Mouse (Mus musculus) CH12.LX (cell line): ENCODE data around the gene Ap1g1. TPM values are rescaled to one million over a fixed set of nuclear protein-coding genes. Genes with fewer than 3 reads are reported as not detected.

Experiments used
- DNase-seq: peaks from one replicate; pipeline ENCODE4 v3.0.0-alpha.2; 2013; ENCODE audit errors: extremely low read depth
- H3K27ac ChIP-seq: 2 replicates; pipeline ENCODE4 v1.5.1; 2012; ENCODE audit warnings: low read depth, mild to moderate bottlenecking, control low read depth, moderate library complexity; ENCODE audit not compliant: insufficient read depth
- H3K27me3 ChIP-seq: replicated peaks from 2 replicates; pipeline ENCODE3; 2012; ENCODE audit warnings: inconsistent platforms
- H3K36me3 ChIP-seq, 2 experiments: replicated peaks in 1 of 2; 2 replicates each; pipeline versions ENCODE3 to v1.6.1; 2012; ENCODE audit warnings: inconsistent platforms in 1 of 2, low read length in 1 of 2, mild to moderate bottlenecking in 1 of 2, mixed read lengths in 1 of 2, moderate library complexity in 1 of 2; ENCODE audit not compliant: control insufficient read depth in 1 of 2, insufficient read depth in 1 of 2
- H3K4me1 ChIP-seq, 2 experiments: 2 replicates each; pipeline ENCODE4 v1.6.1; 2012; ENCODE audit warnings: inconsistent platforms in 1 of 2, moderate library complexity in 1 of 2; ENCODE audit not compliant: insufficient read depth in 2 of 2, control insufficient read depth in 1 of 2
- H3K4me2 ChIP-seq: 2 replicates; pipeline ENCODE4 v1.6.1; 2012; ENCODE audit warnings: low read depth, mild to moderate bottlenecking, control low read depth; ENCODE audit not compliant: poor library complexity, insufficient read depth, severe bottlenecking
- H3K4me3 ChIP-seq, 3 experiments: fragments of 150-350 bp in 1 of 3; sonication (generic) in 1 of 3; replicated peaks in 1 of 3; 2 replicates each; pipeline versions ENCODE3 to v1.5.1; 2011 to 2012; ENCODE audit warnings: low read depth in 2 of 3, low read length in 2 of 3, mild to moderate bottlenecking in 2 of 3, moderate library complexity in 2 of 3, control low read depth in 1 of 3, improper control_type of control experiment in 1 of 3, inconsistent platforms in 1 of 3, mixed read lengths in 1 of 3; ENCODE audit not compliant: poor library complexity in 1 of 3
- H3K79me2 ChIP-seq: replicated peaks from 2 replicates; pipeline ENCODE4 v1.6.1; 2012; ENCODE audit warnings: mild to moderate bottlenecking, moderate library complexity; ENCODE audit not compliant: control insufficient read depth, poor library complexity, insufficient read depth, severe bottlenecking; ENCODE audit errors: extremely low read depth
- H3K9ac ChIP-seq: 2 replicates; pipeline ENCODE4 v1.6.1; 2012; ENCODE audit warnings: low read depth, mild to moderate bottlenecking, control low read depth, moderate library complexity; ENCODE audit not compliant: insufficient read depth
- H3K9me3 ChIP-seq: replicated peaks from 2 replicates; pipeline ENCODE3; 2012; ENCODE audit warnings: low read length, inconsistent platforms, mixed read lengths
- CHD1 ChIP-seq: IDR thresholded peaks from 2 replicates; pipeline ENCODE4 v1.6.1; 2012; ENCODE audit warnings: low read depth, low read length, improper control_type of control experiment, inconsistent platforms
- CHD2 ChIP-seq: IDR thresholded peaks from 2 replicates; pipeline ENCODE4 v1.6.1; 2011; ENCODE audit warnings: low read length, improper control_type of control experiment
- E2F4 ChIP-seq: IDR thresholded peaks from 2 replicates; pipeline ENCODE4 v1.6.1; 2011; ENCODE audit warnings: low read depth, low read length, improper control_type of control experiment; ENCODE audit not compliant: insufficient replicate concordance
- ELF1 ChIP-seq: IDR thresholded peaks from 2 replicates; pipeline ENCODE4 v1.6.1; 2014; ENCODE audit warnings: low read depth, mild to moderate bottlenecking, inconsistent platforms, low read length, improper control_type of control experiment
- GABPA ChIP-seq: IDR thresholded peaks from 2 replicates; pipeline ENCODE4 v1.6.1; 2012; ENCODE audit warnings: low read depth, low read length, improper control_type of control experiment, inconsistent platforms; ENCODE audit not compliant: insufficient replicate concordance
- HCFC1 ChIP-seq: IDR thresholded peaks from 2 replicates; pipeline ENCODE4 v1.6.1; 2012; ENCODE audit warnings: low read depth, mild to moderate bottlenecking, inconsistent platforms, low read length, improper control_type of control experiment
- IRF4 ChIP-seq: IDR thresholded peaks from 2 replicates; pipeline ENCODE4 v1.6.1; 2014; ENCODE audit warnings: low read depth, mild to moderate bottlenecking, inconsistent platforms, low read length, improper control_type of control experiment
- JUN ChIP-seq: IDR thresholded peaks from 2 replicates; pipeline ENCODE4 v1.6.1; 2011; ENCODE audit warnings: low read depth, mild to moderate bottlenecking, low read length, improper control_type of control experiment, moderate library complexity; ENCODE audit not compliant: insufficient read depth
- JUND ChIP-seq: conservative IDR thresholded peaks from 2 replicates; pipeline ENCODE4 v1.6.1; 2011; ENCODE audit warnings: low read depth, low read length, improper control_type of control experiment
- KAT2A ChIP-seq: IDR thresholded peaks from 2 replicates; pipeline ENCODE4 v1.6.1; 2012; ENCODE audit warnings: low read length, improper control_type of control experiment, inconsistent platforms; ENCODE audit not compliant: insufficient replicate concordance
- MAX ChIP-seq: IDR thresholded peaks from 2 replicates; pipeline ENCODE4 v1.6.1; 2011; ENCODE audit warnings: low read length, improper control_type of control experiment
- MAZ ChIP-seq: IDR thresholded peaks from 2 replicates; pipeline ENCODE4 v1.6.1; 2012; ENCODE audit warnings: low read depth, mild to moderate bottlenecking, inconsistent platforms, low read length, improper control_type of control experiment, moderate library complexity
- MEF2A ChIP-seq: IDR thresholded peaks from 2 replicates; pipeline ENCODE4 v1.6.1; 2014; ENCODE audit warnings: low read depth, mild to moderate bottlenecking, inconsistent platforms, low read length, improper control_type of control experiment, borderline replicate concordance
- MXI1 ChIP-seq: IDR thresholded peaks from 2 replicates; pipeline ENCODE4 v1.6.1; 2011; ENCODE audit warnings: mild to moderate bottlenecking, low read depth, low read length, improper control_type of control experiment
- POLR2A ChIP-seq: IDR thresholded peaks from 2 replicates; pipeline ENCODE4 v1.6.1; 2011; ENCODE audit warnings: low read depth, mild to moderate bottlenecking, improper control_type of control experiment, low read length
- POLR2AphosphoS2 ChIP-seq: IDR thresholded peaks from 2 replicates; pipeline ENCODE4 v1.6.1; 2011; ENCODE audit warnings: low read depth, low read length, improper control_type of control experiment
- RCOR1 ChIP-seq: conservative IDR thresholded peaks from 2 replicates; pipeline ENCODE4 v1.6.1; 2012; ENCODE audit warnings: low read depth, mild to moderate bottlenecking, inconsistent platforms, low read length, improper control_type of control experiment
- SIN3A ChIP-seq: IDR thresholded peaks from 2 replicates; pipeline ENCODE4 v1.6.1; 2012; ENCODE audit warnings: low read length, improper control_type of control experiment, inconsistent platforms
- TCF12 ChIP-seq: IDR thresholded peaks from 2 replicates; pipeline ENCODE4 v1.6.1; 2014; ENCODE audit warnings: low read depth, mild to moderate bottlenecking, inconsistent platforms, low read length, improper control_type of control experiment
- UBTF ChIP-seq: IDR thresholded peaks from 2 replicates; pipeline ENCODE4 v1.6.1; 2012; ENCODE audit warnings: low read depth, mild to moderate bottlenecking, inconsistent platforms, low read length, improper control_type of control experiment, moderate library complexity
- USF1 ChIP-seq: IDR thresholded peaks from 2 replicates; pipeline ENCODE4 v1.6.1; 2014; ENCODE audit warnings: low read depth, mild to moderate bottlenecking, inconsistent platforms, low read length, improper control_type of control experiment
- USF2 ChIP-seq: conservative IDR thresholded peaks from 2 replicates; pipeline ENCODE4 v1.6.1; 2011; ENCODE audit warnings: low read depth, low read length, improper control_type of control experiment
- ZKSCAN1 ChIP-seq: IDR thresholded peaks from 2 replicates; pipeline ENCODE4 v1.6.1; 2012; ENCODE audit warnings: low read depth, inconsistent platforms, low read length, improper control_type of control experiment, borderline replicate concordance
- ZNF384 ChIP-seq: IDR thresholded peaks from 2 replicates; pipeline ENCODE4 v1.6.1; 2012; ENCODE audit warnings: low read depth, low read length, improper control_type of control experiment, inconsistent platforms
- dilution Hi-C: fragments of 300-500 bp; cut with MboI; formaldehyde crosslinking; loops from 2 replicates; pipeline ENCODE4 v1.14.3; 2020; ENCODE audit warnings: low sequenced_read_pairs; ENCODE audit not compliant: extremely low pct_unique_long_range_greater_than_20kb, extremely low pct_ligation_motif_present
- in situ Hi-C: fragments of 300-500 bp; cut with MboI; formaldehyde crosslinking; loops from 3 replicates; pipeline ENCODE4 v1.14.3; 2019; ENCODE audit warnings: low sequenced_read_pairs, low pct_ligation_motif_present, low pct_unique_long_range_greater_than_20kb, mixed read lengths
- polyA plus RNA-seq: library from polyadenylated mRNA; unstranded; fragments of >175 nt; gene quantifications from 2 replicates; pipeline ENCODE4 v1.2.1, GENCODE M21; 2012; ENCODE audit warnings: low read depth; ENCODE audit not compliant: insufficient read length
- total RNA-seq, 2 experiments: library from RNA; depleted of rRNA; stranded (reverse); fragments of 300-350 nt in 1 of 2; fragments of >200 nt in 1 of 2; gene quantifications; 2 replicates each; pipeline ENCODE4 v1.2.3; 2012 to 2014

Ap1g1 gene
- total and polyA plus RNA-seq, 3 experiments: 29.5 to 60.4 (median 40.8) TPM

DNA sequence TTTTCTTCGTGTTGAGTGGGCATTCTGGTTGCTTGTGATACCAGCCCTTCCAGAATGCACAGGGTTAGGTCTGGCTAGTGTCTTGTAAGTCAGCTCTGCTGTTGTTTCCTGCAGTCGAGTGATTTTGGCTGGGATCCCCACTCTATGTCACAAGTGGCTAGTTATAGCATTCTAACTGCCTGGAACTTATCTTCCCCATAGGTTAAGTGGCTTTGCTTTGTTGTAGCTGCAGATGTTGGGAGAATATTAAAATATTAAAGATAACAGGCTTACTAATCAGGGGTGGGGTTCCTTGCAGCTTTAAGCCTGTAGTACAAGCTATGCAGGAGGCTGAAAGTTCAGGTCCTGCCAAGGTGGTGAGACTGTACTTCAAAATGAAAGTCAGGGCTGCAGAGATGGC lies 69.5 kb downstream of the Ap1g1 start:
- DNase-seq: no peak
- no peak overlapping the region for H3K9ac ChIP-seq
- no peak overlapping the region for H3K4me2 ChIP-seq
- peaks cover 49 to 84% of the 10 kb centered on the region in 2 experiments for H3K36me3 ChIP-seq
- H3K27ac ChIP-seq: no peak overlapping the region
- H3K4me3 ChIP-seq: no peak overlapping the region
- in situ Hi-C loops (no loop called here), dilution Hi-C loops (no loop called here)
- no peaks in the 10 kb centered on the region for H3K4me1 ChIP-seq
- no peaks in the 10 kb centered on the region for H3K79me2 ChIP-seq
- H3K9me3 ChIP-seq: no peaks in the 10 kb centered on the region
- H3K27me3 ChIP-seq: no peaks in the 10 kb centered on the region
- TF ChIP-seq HCFC1 (no peak), MEF2A (no peak), KAT2A (no peak), JUN (no peak), MAZ (no peak), IRF4 (no peak), JUND (no peak), POLR2AphosphoS2 (no peak), RCOR1 (no peak), ELF1 (no peak), POLR2A (no peak), ZKSCAN1 (no peak), MXI1 (no peak), ZNF384 (no peak), USF2 (no peak)

DNA sequence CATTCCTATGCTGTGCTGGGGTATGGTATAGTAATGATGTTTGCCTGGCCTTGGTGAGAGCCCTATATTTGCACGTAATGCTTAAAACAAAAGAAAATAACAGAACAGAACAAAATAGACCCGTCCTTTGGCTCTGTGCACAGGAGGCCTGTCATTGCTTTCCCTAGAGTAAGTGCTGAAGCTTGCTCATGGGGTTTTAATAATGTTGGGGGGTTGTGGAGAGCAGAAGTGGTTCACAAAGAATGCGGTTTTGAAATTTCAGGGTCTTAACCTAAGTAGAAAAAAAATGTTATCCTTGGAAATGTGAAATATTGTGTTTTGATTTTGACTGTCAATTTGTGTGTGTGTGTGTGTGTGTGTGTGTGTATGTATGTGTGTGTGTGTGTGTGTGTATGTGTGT lies 70.6 kb downstream of the Ap1g1 start:
- H3K79me2 ChIP-seq: no peaks in the 10 kb centered on the region
- no peak overlapping the region for H3K9ac ChIP-seq
- no peak overlapping the region for H3K4me3 ChIP-seq
- H3K9me3 ChIP-seq: no peaks in the 10 kb centered on the region
- H3K36me3 ChIP-seq: peaks cover 43 to 82% of the 10 kb centered on the region in 2 experiments
- peaks cover 0 to 5% of the 10 kb centered on the region in 2 experiments; a peak in 2 of 4 replicates for H3K4me1 ChIP-seq
- in situ Hi-C loops: no loop called here
- TF ChIP-seq UBTF: no peak
- no peak for TF ChIP-seq MAZ
- TF ChIP-seq SIN3A: no peak
- TF ChIP-seq E2F4: no peak
- TF ChIP-seq HCFC1: no peak
- TF ChIP-seq POLR2AphosphoS2: no peak
- no peak for TF ChIP-seq USF2
- TF ChIP-seq CHD2: no peak
- no peak for TF ChIP-seq MAX
- no peak for TF ChIP-seq JUN
- no peak for TF ChIP-seq MEF2A
- TF ChIP-seq USF1: no peak
- TF ChIP-seq TCF12: no peak
- no peak for TF ChIP-seq GABPA
- TF ChIP-seq CHD1: no peak
- no peaks in the 10 kb centered on the region for H3K27me3 ChIP-seq
- no peak overlapping the region for H3K4me2 ChIP-seq
- dilution Hi-C loops: no loop called here
- no peak overlapping the region for H3K27ac ChIP-seq
- no peak for DNase-seq
